ENCODE assay signal across 8 mouse cellular contexts in genomic region chr10:99262867-99263379, GRCm38 (mm10). TPM values are rescaled to one million over a fixed set of nuclear protein-coding genes. Genes with fewer than 3 reads are reported as not detected.
DNase-seq lines count a peak whose midpoint lies in the region; ATAC-seq and TF ChIP-seq lines count a peak whose summit lies in the region.

Dusp6 (plus strand) TSS chr10:99263231.

- DNase-seq in ES-CJ7 (ENCODE audit: low read depth, low spot score) = peak; percentile 99
- peak; percentile 83 for DNase-seq in cerebellum, adult 11-12 months
- DNase-seq in forebrain, postnatal 0 days = peak; percentile 98
- peak; percentile 95 for DNase-seq in heart, postnatal 4 days
- DNase-seq in layer of hippocampus, adult 8-10 months (ENCODE audit: low spot score in 2 of 2) = peak; percentile 97 to 98
- DNase-seq in ovary, adult 18-20 months (ENCODE audit: low spot score) = peak; percentile 94
- peak; percentile 92 for DNase-seq in thymus, postnatal 0 days (ENCODE audit: low spot score)

- H3K9ac ChIP-seq in forebrain, postnatal 0 days = peak within 1 kb of the TSS; percentile 93
- peak within 1 kb of the TSS; percentile 94 for H3K9ac ChIP-seq in lung, embryonic 15.5 days

- peak within 1 kb of the TSS; percentile 82 for H3K4me3 ChIP-seq in forebrain, postnatal 0 days (ENCODE audit: low read depth, low read length)
- H3K4me3 ChIP-seq in lung, embryonic 15.5 days = peak within 1 kb of the TSS; percentile 83

- H3K27me3 ChIP-seq in forebrain, postnatal 0 days (ENCODE audit: insufficient read depth, low read length) = no peaks in the 10 kb centered on the region
- H3K27me3 ChIP-seq in lung, embryonic 15.5 days = no peaks in the 10 kb centered on the region

- peak; percentile 3; the same call in 1 of the 2 replicates for TF ChIP-seq CTCF in forebrain, postnatal 0 days (IDR thresholded peaks at IDR 0.05; ENCODE audit: low read depth)

- WGBS in forebrain, postnatal 0 days = 2% methylated on average over 29 of the region's 29 CpGs
- WGBS in lung, embryonic 15.5 days = 0% methylated on average over 29 of the region's 29 CpGs

- H3K4me1 ChIP-seq in forebrain, postnatal 0 days (ENCODE audit: insufficient read depth) = 0 out of 2 replicates have a peak, but pooled peaks cover 6% of the 10 kb centered on the region
- peaks cover 25% of the 10 kb centered on the region for H3K4me1 ChIP-seq in lung, embryonic 15.5 days

- no peaks in the 10 kb centered on the region; the same call in 1 of the 2 replicates for H3K36me3 ChIP-seq in forebrain, postnatal 0 days (ENCODE audit: insufficient read depth)
- H3K36me3 ChIP-seq in lung, embryonic 15.5 days = no peaks in the 10 kb centered on the region; the same call in 1 of the 2 replicates

- H3K4me2 ChIP-seq in forebrain, postnatal 0 days (ENCODE audit: low read depth) = peak within 1 kb of the TSS; percentile 83
- peak within 1 kb of the TSS; percentile 81 for H3K4me2 ChIP-seq in lung, embryonic 15.5 days

- no peaks in the 10 kb centered on the region for H3K9me3 ChIP-seq in forebrain, postnatal 0 days (ENCODE audit: low read length)
- H3K9me3 ChIP-seq in lung, embryonic 15.5 days = no peaks in the 10 kb centered on the region

- H3K27ac ChIP-seq in forebrain, postnatal 0 days (ENCODE audit: low read depth, low read length) = peak within 1 kb of the TSS; percentile 95
- peak within 1 kb of the TSS; percentile 97 for H3K27ac ChIP-seq in lung, embryonic 15.5 days

- peak; percentile 97 for ATAC-seq in forebrain, postnatal 0 days
- peak; percentile 95 for ATAC-seq in lung, embryonic 15.5 days (ENCODE audit: borderline replicate concordance, extremely low read depth, low FRiP score, low TSS enrichment)

RNA-seq across cellular contexts. Expression of gene Dusp6, which starts in this region (rescaled TPM):
- 57.5 and 58.3 TPM in 2 replicates for total RNA-seq in forebrain, postnatal 0 days (2014; rRNA removed)
- polyA plus RNA-seq in forebrain, postnatal 0 days (2015; fragmentation: Nextera tagmentation; extraction: Ambion mirVana) = 38.7 and 43.7 TPM in 2 replicates
- 10 to 100 TPM; 37.0 to 38.2 TPM for total RNA-seq in heart, postnatal 4 days (2021)
- total RNA-seq in layer of hippocampus, adult 8-10 months (2022) = 10 to 100 TPM; 61.1 to 93.4 (median 75.2) TPM
- polyA plus RNA-seq in lung, embryonic 15.5 days (2015; fragmentation: Nextera tagmentation; extraction: Ambion mirVana) = 72.1 and 73.6 TPM in 2 replicates
- 33.7 and 34.4 TPM in 2 replicates for polyA plus RNA-seq in thymus, postnatal 0 days (2015; fragmentation: Nextera tagmentation; extraction: Ambion mirVana)

Comparison
In these comparisons a context has a peak if more than half of its experiments do, and no peak if none do; other contexts are left out.
1. Peak in every context shown above with its lines: DNase-seq, ATAC-seq, H3K4me3 ChIP-seq and H3K27ac ChIP-seq.